Mouse (Mus musculus) adrenal gland, postnatal 4 days (tissue): ENCODE measurements around the gene Gsta3. TPM values are rescaled to one million over a fixed set of nuclear protein-coding genes. Genes with fewer than 3 reads are reported as not detected.
"Not testable (repeated sequence)": the region's sequence is repeated elsewhere in the genome, so short reads cannot be mapped to it uniquely, and the experiment has no call there.

Experiments used
- DNase-seq, 2 experiments: peaks; one replicate each; pipeline ENCODE4 v3.0.0; 2021 to 2022; ENCODE audit warnings: low spot score in 2 of 2, mixed read lengths in 2 of 2
- long read RNA-seq, 2 experiments: library from polyadenylated mRNA; stranded (forward); transcript quantifications; one replicate each; pipeline ENCODE4 v2.0.0; 2021
- total RNA-seq, 2 experiments: library from RNA; stranded (reverse); gene quantifications; 2 replicates each; pipeline ENCODE4 v1.2.3; 2021

Gsta3 gene
- total RNA-seq = 10 to 100 TPM in 1 of 2 experiments, 1 to 10 TPM in 1; 7.8 to 37.1 TPM
- long read RNA-seq, experiment 1, transcript Gsta3-201 (7 exons, 1,457 nt) = major isoform, 20 of 25 reads
- long read RNA-seq, experiment 1, partial matches to known transcripts = 0 of 25 reads
- long read RNA-seq, experiment 1, other reads (novel, unspliced or antisense) = 3 of 25 reads
- long read RNA-seq, experiment 2, transcript Gsta3-201 (7 exons, 1,457 nt) = major isoform, 5 of 11 reads
- long read RNA-seq, experiment 2, partial matches to known transcripts = 3 of 11 reads
- long read RNA-seq, experiment 2, other reads (novel, unspliced or antisense) = 3 of 11 reads

- DNase-seq = no peak
These were observed at the start of gene Gsta3 for GRCm38 (mm10) chr1:21239911-21240898. Gene Gsta3, plus strand, starts transcription at chr1:21240589.

DNA sequence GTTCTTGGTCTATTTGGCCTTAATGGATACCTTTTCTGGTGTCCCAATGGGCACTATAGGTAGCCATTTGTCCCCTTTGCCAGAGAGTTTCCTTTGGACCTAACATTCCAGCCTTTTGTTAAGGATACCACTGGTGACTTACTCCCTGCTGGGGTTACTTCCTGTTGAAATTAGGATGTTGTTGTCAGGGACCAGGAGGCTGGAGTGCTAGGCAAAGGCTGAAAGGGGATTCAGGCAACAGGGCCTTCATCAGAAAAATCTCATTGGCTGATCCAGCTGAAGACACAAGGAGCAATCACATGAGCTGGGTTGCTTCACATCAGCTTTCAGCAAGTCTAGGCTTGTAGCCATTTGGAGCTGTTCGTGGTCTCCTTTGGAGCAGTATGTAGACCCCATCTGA is 34.1 kb upstream of the Gsta3 start:
- no peak for DNase-seq

- DNase-seq = not testable (repeated sequence)
These were observed 26.9 kb upstream of the Gsta3 start for GRCm38 (mm10) chr1:21213537-21213936.

- not testable (repeated sequence) for DNase-seq
These were observed 26.2 kb upstream of the Gsta3 start for GRCm38 (mm10) chr1:21213991-21214692.

GRCm38 (mm10) chr1:21218489-21218919 is 21.9 kb upstream of the Gsta3 start, which contains the start of gene Tmem14a:
Gene Tmem14a, plus strand, starts transcription at chr1:21218575.
- peak; percentile 64 to 81 for DNase-seq

DNA sequence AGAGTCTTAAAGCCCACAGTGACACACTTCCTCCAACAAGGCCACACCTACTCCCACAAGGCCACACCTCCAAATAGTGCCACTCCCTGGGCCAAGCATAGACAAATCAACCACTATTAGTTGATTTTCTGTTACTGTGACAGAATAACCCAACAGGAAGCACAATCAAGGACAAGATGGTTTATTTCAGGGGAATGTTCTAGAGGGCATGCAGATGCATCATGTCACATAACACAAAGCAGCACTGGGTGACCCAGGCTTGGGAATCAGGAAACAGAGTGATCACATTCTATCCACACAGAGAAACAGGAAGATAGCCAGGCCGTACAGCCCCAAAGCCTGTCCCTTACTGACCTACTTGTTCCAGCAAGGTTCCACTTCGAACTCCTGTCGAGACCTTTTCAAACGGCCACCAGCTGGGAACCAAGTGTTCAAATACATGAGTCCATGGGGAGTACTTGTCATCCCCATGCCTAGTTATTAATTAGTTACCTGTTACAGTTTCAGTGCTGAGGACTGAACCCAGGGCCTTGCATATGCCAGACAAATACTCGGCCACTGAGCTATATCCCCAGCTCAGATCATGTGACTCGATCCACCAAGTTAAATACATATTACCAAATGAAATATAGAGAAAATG is 12.5 kb upstream of the Gsta3 start:
- no peak for DNase-seq

- not testable (repeated sequence) for DNase-seq
These were observed 11.4 kb upstream of the Gsta3 start for GRCm38 (mm10) chr1:21228740-21229722.

GRCm38 (mm10) chr1:21230376-21230775 is 10.0 kb upstream of the Gsta3 start:
- DNase-seq = no peak

- DNase-seq = no peak
These were observed 8.5 kb upstream of the Gsta3 start for GRCm38 (mm10) chr1:21231744-21232464.

GRCm38 (mm10) chr1:21232516-21232915 is 7.9 kb upstream of the Gsta3 start:
- no peak for DNase-seq

GRCm38 (mm10) chr1:21235359-21235758 is 5.0 kb upstream of the Gsta3 start:
- no peak for DNase-seq

- no peak for DNase-seq
These were observed 707 bp downstream of the Gsta3 start for GRCm38 (mm10) chr1:21241096-21241495.

GRCm38 (mm10) chr1:21244290-21244960 is 4.0 kb downstream of the Gsta3 start:
- DNase-seq = no peak

DNA sequence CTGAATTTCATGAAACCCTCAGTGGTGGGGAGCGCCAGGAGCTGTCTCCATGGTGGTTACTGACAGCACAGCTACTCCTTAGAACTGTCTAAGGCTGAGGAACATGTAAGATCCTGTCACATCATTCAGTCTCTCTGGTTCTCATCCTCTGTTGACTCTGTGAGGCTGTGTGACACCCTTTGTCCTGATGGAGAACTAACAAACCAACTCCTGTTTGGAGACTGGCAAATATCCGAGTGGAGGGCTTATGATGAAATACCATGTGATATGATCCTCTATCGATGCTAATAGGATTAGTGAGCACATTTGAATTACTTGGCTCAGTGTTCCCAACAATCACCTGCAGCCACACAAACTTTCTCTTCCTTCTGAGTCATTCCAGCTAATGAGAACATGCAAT is 5.7 kb downstream of the Gsta3 start:
- no peak for DNase-seq

DNA sequence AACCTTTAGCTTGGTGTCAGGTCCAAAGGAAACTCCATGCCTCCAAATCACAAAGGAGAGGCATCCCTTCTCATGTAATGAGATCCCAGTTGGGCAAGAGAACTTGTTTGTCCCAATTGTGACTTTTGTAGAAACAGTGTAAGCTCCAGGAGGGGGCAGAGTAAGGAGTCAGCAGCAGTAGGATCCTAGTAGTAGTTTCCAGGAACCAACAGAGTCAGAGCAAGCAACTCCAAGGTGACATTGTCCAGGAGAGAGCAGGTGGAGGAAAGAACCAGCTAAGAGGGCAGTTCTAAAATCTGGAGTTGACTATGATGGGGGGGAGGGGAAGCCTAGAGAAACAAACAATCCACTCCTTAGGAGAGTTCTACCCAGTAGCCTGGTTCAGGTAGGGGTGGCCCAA is 7.5 kb downstream of the Gsta3 start:
- no peak for DNase-seq

- DNase-seq = no peak
These were observed 8.4 kb downstream of the Gsta3 start for GRCm38 (mm10) chr1:21248560-21249390.

- no peak for DNase-seq
These were observed 11.3 kb downstream of the Gsta3 start for GRCm38 (mm10) chr1:21251661-21252060.
